Mouse (Mus musculus) kidney, postnatal 14 days (tissue): Measurements from ENCODE around the gene Fam53b.
A peak's percentile ranks its signal among the peaks of the same experiment; 100 is the strongest.

Experiments used
- DNase-seq: peaks from one replicate; pipeline ENCODE4 v3.0.0; 2022; ENCODE audit warnings: mixed read lengths

Gene Fam53b

DNA sequence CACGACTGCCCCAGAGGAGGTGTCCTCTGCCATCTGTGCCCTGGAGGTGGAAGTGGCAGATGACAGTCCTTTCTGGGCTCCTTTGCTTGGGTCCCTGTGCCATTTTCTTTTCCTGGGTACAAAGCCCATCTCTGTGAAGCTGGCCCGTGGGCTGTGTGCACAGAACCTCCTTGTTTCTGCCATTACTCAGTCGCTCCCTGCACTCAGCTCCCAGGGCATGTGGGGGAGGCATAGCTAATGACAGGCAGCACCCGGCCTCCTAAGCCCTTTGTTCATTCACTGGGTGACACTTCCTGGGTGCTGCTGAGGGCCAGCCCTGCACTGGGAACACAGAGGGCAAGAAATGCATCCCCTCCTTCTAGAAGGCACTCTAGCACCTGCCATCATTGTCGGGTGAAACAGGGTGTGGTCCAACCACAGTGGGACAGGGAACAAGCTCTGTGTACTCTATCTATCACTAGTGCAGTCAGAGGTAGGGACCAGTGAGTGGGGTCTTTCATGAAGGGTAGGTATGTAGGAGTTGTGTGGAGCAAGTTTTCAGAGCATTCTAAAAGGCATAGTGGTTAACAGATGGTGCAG is 111.1 kb downstream of the Fam53b start:
- DNase-seq, result no peak

DNA sequence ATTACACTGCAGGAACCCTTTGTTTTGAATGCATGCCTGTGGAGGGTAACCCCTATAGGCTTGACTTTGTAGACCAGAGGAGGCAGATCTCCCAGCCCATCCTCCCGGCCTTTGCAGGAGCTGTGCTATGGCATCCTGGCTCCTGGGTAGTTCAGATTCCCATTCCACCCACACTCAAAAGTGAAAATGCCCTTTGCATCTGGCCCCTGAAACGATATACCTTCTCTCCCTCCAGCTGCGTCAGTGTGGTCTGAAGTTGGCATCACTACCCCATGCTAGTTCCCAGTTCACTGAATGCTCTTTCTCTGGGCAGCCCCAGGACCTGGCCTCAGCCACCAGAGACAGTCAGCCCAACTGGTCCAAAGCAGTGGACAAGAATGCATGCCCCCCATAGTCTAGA is 111.7 kb downstream of the Fam53b start:
- no peak for DNase-seq

DNA sequence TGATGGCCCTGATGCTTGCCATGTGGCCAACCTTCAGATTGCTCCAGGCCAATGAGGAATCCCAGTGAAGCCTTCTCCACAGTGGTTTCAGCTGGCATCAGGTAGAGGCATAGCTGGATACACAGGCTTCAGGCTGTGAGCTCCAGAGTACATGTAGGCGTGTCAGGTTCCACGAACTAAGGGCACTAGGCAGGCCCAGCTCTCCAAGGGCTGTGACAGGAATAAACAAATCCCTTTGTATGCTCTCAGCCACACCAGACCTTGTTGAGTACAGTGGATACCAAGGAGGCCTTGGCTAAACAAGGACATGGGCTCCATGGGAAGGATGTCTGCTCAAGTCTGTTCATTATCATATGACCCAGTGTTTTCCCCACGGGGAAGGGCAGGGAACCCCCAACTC is 112.3 kb downstream of the Fam53b start:
- no peak for DNase-seq

DNA sequence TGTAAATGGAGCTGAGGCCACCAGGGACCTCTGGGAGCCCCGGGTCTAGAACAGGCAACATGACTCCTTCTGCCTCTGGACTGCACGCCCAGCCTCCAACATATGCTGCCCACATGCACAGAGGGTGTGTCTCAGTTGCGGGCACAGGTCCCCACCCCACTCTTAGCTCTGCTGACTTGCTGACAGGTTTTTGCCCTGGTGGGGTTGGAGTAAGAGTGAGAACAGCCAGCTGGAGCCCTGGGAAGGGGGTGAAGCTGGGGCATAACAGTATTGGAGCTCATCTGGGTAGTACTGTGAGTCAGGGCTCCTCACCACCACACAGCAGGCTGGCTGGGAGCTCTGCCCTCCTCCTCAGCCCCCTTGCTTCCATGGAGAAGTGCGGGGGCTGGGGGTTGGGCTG is 113.6 kb downstream of the Fam53b start:
- no peak for DNase-seq

DNA sequence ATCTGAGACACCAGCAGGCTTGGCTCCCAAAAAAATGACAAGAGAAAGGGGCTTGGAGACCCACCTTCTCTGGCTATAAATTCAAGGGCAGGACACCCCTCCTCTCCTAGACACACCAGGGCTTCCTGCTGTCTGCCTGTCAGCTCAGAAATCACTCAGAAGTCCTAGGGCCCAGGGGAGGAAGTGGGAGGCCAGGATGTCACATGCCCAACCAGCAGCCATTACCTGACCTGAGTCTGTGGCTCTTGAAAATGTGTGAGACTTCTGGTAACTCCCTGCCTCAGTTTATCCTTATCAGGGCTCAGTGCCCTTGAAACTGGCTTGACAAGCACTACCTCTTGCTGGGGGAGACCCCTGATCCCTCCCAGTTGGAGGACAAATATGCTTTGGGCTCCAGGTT is 114.0 kb downstream of the Fam53b start:
- no peak for DNase-seq

DNA sequence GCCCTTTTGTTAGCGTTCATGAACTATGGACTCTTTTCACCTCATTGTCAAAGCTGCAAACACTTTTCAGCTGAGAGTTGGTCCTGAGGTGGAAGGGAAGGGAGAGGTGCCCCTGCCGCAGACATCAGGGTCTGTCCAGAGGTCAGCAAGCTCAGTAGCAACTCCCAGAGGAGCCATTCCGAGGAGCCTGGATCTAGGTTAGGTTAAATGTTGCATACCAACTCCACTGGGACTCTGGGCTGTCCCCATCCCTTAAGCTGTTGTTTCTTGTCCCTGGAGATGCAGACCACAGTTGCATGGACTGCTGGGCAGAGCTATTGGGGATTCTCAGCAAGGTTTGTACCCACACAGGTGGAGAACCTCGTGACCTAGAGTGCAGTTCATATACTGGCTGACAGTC is 114.5 kb downstream of the Fam53b start:
- no peak for DNase-seq

DNA sequence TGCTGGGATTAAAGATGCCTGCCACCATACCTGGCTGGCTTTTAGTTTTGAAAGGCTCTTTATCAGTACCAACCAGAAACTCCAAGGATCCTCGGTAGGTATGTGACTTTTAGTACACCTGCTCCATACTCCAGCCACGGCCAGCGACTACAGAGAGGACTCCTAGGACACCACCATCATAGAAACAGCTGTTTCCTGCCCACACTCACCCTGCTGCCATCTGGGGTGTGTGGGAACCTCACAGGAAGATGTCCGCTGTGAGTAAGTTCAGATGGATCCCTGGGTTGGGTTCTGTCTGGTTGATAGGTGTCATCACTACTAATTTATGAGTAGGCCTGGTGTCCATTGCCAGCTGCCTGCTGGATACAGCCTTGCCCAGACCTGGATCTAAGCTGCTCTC is 114.9 kb downstream of the Fam53b start:
- DNase-seq, result no peak

DNA sequence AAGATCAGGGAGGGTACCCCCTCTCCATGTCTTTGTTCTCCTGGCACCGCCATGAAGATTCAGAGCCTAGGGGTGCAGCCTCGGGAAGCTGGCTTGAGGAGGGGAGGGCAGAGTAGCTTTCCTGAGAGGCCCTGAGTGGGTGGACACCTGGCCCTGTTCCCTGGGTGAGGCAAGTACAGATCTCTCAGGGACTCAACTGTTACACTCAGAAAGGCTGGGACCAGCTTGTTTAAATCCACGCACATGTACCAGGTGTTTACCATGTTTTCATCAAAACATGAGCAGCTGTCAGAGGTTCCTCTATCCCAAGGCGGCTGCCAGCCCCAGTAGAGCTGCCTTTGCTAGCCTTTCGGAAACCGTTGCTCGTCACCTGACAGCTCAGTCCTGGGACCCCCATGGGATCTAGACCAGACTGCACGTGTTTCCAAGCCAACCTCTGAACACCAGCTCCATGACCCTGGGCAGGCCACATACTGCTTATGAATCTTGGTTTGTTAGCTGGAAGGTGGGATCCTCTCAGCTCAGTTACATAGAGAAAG is 116.4 kb downstream of the Fam53b start:
- DNase-seq, result no peak

DNA sequence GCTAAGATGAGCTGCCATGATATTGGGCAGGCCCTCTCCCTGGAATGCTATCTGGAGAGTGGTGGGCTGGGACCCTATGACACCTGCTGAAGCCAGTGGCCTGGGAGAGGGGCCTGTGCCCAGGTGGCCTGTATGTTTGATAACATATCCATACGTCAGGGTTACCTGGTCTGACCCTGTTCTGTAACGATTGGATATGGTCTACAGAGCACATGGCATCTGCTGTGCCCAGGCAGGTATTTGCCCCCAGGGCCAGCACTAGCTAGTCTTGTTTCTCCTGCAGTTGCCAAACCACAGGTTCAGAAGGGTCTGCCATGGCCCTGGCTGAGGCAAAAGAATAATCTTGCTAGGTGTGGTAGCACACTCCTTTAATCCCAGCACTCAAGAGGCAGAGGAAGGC is 120.1 kb downstream of the Fam53b start:
- peak; percentile 80 for DNase-seq

DNA sequence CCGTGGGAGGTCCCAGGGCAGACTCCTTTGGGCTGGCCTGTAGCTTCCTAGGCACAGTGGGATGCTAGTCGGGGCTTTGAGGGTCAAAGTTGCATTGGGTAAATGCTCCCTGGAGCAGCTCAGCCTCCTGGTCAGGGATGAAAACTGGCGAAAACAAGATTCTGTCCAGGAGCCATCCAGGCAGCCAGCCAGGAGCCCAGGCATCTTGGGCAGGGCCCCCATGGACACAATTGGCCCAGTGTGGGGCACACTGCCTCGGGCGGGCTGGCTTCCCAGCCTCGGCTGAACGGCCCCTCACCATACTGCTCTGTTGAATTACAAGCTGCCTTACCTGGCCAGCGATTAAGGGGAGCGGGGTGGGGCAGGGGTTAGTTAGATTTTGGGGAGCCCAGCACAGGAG is 121.0 kb downstream of the Fam53b start:
- DNase-seq, result peak; percentile 82

DNA sequence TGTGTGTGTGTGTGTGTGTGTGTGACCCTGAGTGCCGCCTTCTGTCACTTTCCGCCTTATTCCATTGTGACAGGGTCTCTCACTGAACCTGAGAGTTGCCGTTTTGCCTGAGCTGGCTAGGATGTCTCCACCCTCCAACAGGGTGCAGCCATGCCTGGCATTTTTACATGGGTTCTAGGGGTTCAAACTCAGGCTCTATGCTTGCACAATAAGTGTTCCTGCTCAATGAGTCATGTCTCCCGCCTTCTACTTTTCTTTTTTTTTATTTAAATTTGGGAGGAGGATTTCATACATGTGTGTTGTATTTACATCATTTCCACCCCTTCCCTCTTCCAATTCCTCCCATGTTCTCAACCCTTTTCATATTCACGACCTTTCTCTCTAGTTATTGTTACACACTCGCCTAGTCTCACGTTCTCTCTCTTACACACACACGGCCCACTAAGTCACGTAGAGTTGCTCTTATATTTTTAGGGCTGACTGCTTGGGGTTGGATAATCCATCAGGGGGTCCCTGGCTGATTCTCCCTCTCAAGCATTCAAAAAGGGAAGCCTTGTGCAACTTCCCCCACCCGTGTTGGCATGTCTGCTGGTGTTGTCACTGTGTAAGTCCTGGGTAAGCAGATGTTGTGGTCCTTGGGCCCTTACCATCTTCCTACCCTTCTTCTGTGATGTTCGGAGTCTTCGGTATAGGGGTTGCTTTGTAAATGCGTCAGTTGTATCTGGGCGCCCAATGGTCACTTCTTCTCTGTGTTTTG is 122.8 kb downstream of the Fam53b start:
- DNase-seq, result no peak

DNA sequence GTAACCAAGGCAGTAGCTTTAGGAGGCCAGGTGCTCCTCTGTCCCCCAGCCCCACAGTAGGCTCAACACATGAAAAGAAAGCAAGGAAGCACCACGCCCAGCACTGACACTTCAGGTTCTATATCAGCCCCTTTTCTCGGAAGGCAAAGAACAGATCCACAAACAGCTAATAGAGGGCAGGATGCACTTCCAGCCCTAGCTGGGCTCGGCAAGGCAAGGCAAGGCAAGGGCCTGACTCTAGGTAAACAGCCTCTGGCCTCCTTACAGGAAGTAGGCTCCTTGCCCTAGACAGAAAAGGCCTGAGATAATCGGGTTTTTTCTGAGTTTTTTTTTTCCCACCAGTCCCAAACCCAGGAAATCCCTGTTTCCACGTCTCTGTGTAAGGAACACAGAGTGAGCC is 124.0 kb downstream of the Fam53b start:
- no peak for DNase-seq

DNA sequence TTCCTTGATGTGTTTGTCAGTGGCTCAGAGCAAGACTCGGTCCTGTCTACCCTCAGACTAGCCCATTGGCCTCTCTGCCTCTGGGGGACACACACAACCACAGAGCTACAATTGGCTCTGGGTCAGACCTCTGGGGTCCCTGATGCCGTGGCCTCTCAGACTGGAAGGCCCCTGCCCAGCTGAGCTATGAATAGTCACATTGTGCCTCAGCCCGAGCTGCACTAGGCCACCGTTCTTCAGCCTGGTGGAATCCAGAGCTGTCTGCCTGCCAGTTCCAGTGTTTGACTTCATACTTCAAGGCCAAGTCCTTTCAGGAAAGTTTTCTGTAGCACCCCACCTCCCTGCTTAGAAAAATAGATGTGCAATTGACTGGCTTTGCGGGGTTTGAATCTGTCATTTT is 125.0 kb downstream of the Fam53b start:
- no peak for DNase-seq

DNA sequence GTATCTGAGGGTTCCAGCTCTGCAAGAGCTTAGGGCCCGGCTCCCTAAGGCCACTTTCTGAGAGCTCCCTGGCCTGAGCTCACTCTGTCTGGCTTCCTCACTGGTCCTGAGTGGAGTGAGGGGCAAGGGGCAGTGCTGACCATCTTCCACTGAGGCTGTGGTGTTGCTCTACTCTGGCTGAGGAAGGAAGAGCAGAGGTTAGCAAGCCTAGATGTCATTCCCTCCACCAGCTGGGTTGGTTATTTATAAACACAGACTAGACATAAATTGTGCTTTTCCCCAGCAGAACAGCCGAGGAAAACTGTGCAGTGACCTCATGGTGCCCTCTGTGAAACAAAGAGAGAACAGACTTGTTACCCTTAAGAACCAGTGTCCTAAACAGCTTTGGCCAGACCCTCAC is 125.8 kb downstream of the Fam53b start:
- DNase-seq, result peak; percentile 57

DNA sequence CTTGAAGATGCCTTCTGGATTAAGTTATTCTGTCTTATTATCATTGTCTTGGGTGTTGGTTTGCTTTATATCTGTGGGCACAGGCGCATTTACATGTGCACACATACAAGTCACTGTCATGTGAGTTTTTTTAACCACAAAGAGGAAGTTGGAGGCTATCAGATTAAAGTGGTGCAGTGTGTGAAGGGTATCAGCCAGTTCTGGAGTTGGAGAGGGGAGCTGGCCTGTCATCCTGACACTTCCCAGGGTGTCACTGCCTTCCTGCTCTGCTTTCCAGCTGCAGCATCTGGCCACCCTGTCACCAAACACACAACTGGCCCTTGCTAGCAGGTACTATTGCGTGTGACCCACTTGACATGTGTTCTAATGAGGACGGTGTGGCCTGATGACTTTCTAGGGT is 127.2 kb downstream of the Fam53b start:
- no peak for DNase-seq

DNA sequence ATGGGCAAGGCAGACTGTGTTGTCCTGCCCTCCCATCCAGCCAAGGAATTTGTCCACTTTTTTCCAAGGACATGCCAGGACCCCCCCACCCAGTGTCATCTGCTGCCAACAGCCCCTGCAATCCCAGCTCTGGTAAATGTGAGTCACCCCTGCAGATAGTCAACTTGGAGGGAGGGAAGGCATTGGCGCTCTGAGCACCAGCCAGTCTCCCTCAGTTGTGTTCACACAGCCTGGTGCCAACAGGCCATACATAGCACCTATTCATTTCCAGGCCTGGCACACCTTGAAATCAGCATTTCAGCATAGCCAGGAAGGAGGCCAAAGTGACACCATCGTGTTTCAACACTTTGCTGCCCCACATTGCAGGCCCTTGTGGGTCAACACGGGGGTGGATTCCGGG is 129.8 kb downstream of the Fam53b start:
- no peak for DNase-seq

DNA sequence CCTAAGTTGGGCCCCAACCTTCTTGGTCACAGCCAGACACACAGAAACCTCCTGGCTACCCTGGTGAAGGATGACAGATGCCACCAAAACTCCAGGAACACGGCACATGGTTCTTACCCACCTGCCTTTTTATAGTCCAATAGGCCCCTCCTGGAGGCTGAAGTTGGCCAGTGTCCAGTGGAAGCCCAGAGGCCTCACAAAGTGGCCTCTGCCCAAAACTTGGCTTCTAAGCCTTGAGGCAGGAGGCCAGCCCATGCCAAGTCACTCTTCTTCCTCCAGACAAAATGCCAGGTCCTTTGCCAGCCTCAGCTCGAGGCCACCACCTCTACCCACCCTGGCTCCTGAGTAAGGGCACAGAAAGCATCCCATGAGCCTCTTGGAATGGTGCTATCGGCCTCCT is 130.8 kb downstream of the Fam53b start:
- no peak for DNase-seq

DNA sequence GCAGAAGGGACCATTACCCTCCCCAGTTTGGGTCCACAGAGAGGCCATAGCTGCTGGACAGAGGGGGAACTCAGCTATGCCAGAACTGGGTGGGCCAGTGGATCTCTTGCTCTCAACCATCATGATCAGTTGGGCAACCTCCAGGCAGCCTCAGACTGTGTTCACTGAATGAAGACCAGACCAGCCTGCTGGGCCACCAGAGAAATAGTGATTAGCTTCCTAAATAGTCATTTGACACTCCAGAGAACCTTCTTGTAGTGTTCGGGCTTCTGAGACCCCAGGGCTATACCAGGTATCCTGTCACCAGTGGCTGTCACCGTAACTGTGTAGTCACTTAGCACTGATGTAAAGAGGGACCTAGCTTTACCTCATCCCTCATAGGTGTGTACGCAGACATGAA is 131.3 kb downstream of the Fam53b start:
- no peak for DNase-seq

DNA sequence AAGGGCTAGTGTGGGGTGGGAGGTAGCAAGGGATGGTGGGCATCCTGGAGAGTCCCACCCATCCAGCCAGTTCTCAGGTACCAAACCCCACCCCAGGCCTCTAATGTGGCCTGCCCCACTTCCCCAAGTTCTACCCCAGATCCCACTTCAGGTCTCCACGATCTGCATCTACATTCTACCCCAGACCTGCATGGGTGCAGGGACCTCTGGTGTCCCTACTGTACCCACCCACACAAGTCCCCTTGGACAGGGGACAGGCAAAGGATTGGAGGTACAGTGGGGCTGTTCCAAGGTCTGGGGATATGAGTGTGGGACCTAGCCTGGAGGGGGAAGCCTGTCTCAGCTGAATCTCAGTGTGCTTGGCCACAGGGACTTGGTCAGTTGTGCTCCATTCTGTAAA is 131.9 kb downstream of the Fam53b start:
- no peak for DNase-seq

DNA sequence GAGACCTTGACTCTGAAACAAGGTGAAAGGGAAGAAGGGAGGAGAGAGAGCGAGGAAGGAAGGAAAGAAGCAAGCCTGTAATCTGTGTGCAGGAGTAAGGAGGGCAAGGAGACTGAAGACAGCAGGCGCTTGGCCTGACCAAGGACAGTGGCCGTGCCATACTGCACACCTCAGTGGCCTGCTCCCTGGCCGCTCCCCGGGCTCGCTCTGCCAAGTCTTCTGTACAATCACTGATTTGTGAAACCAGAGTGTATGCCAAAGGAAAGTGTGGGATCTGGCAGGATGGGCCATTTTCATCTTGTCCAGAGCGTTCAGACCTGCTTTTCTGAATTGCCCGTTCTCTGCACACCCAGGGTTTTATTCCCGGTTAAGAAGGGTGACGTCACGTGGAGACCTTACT is 132.4 kb downstream of the Fam53b start:
- DNase-seq, result no peak

DNA sequence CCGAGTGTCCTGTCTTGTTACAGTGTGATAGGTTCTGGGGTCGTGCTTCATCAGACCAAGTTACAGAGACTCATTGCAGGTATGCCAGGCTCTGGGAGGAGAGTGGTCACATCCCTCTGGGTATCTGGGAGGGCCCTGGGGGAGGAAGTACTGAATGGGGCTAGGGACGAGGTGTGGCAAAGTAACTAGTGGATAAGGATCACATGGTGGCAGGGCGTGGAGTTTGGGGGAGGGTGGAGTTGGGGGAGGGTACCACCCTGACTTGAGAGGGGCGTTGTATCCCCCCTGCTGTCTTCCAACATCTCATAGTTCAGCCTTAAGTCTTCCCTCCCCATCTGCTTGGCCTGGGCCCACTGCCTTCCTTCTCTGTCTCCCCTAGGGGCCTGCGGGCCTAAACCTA is 134.1 kb downstream of the Fam53b start:
- DNase-seq, result no peak

DNA sequence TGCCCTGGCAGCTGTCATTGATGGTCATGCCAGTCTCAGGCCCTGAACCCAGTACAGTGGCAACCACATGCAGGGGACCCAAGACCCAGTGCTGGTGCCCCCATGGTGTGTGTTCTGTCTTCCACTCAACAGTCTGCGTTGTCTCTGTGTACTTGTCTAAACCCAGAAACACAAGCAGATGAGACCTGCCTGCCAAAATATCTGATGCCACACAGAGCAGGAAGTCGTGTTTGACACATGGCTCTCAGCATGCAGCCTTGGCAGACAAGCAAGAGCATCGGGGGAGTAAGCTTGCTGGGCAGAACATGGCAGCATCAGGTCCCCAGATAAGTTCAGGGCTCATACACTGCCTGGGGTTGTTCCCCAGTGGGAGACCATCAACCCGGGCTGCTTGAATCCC is 134.6 kb downstream of the Fam53b start:
- no peak for DNase-seq

DNA sequence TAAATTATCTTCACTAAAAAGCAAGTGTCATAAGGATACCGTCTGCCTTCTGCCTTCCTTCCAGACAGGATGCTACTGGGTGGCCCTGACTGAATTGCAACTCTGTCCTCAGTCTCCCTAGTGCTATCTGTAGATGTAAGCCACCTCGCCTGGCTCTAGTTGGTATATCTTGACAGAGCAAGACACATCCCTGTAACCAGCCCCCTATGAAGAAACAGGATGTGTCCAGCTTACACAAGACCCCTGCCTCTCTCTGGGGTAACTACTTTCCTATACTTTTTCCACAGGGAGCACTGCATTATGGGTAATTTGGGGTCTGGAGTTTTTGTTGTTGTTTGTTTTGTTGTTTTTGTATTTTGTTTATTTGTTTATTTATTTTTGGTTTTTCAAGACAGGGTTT is 137.8 kb downstream of the Fam53b start:
- DNase-seq, result no peak

DNA sequence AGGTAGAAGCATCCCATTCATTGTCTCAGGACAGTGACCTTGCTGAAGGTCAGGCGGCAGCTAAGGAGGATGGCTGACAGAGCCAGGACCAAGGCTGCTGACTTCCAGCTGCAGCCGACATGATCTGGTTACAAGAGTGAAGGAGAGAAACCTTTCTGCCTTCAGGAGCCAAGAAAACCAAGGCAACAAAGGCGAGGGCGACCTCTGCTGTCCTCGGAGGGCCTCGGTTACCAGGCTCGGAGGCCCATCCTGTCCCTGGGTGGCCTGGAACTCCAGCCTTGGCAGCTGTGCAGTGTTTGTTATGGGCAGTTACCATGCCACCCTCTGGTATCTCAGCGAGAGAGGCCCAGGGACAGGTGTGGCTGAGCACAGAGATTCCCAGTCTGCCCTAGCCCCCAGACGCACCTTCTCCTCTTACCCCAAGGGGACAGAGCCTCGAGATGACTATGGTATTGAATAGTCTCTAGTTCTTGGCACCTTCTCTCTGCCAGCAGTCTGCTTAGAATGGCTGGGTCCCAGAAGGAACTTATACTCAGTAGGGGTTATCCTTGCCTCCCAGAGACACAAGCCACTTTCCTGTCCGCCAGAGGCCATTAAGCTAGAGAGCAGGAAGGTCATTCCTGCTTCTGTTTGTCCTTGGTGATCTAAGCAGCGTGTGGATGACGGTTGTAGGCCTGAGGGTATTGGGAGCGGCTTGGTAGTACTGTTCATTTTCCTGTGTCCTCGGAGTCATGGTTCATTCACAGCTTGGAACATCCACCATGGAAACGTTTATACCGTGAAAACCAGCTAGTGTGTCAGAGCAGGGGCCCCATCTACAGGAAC is 139.5 kb downstream of the Fam53b start:
- peak; percentile 51 for DNase-seq
